Mouse (Mus musculus): ENCODE results near the gene Fam171a1.

DNA sequence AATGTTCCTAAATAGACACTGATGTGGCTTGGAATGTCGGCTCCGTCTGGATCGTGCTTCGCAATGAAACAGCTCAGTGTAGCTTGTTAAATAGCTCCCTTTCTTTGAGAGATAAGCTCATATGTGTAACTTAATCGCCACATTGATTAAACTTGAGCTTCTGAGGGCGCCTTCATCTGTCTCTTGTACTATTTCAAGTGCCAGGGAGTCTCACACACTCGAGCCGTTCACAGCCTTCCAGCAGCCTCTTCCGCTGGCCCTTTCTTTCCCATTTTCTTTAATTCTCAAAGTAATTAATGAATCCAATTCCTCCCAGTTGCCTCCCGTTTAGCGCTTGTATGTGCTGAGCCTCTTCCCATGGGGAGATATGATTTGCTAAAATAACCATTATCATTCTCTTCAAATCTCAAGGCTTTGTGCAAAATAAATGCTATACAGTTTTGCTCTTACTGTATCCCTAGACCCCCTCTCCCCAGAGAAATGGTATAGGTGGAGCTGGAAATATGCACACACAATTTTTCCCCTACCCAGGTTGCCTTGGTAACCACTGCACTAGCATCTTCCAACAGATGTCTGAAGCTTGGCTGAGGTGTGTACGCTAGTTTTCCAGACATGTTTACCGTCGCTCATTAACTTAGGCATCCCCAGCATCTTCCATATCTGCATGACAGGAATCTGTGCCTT lies 54.8 kb downstream of the Fam171a1 start:
- TF ChIP-seq POLR2A (IDR thresholded peaks at IDR 0.05; ENCODE audit: borderline replicate concordance, control insufficient read depth, low read depth, low read length), result no peak
- TF ChIP-seq CTCF (IDR thresholded peaks at IDR 0.05; ENCODE audit: control insufficient read depth, insufficient read depth, low read length), result no peak

Measured in bone marrow, adult 2 months (tissue).